Mouse (Mus musculus) embryonic facial prominence, embryonic 14.5 days (tissue): ENCODE results near the gene Abcb4. TPM values are rescaled to one million over a fixed set of nuclear protein-coding genes. Genes with fewer than 3 reads are reported as not detected.

Source experiments
- ATAC-seq: fragments of 200-750 bp; cut with Nextera tagmentation; 2 replicates; pipeline ENCODE4 v1.8.0; 2017; ENCODE audit warnings: low read depth, moderate number of reproducible peaks, moderate TSS enrichment
- DNase-seq: peaks from one replicate; pipeline ENCODE4 v3.0.0-alpha.2; 2015; ENCODE audit warnings: low spot score
- H3K27ac ChIP-seq: fragments of 300-500 bp; sonication (generic); replicated peaks from 2 replicates; pipeline ENCODE4 v1.5.1; 2014; ENCODE audit warnings: low read depth, mild to moderate bottlenecking, low read length, moderate library complexity
- H3K27me3 ChIP-seq: fragments of 300-500 bp; sonication (generic); replicated peaks from 2 replicates; pipeline ENCODE4 v1.6.1; 2014; ENCODE audit warnings: low read length; ENCODE audit not compliant: control insufficient read depth, insufficient read depth
- H3K36me3 ChIP-seq: fragments of 300-500 bp; sonication (generic); 2 replicates; pipeline ENCODE4 v1.6.1; 2014; ENCODE audit warnings: low read length, mixed read lengths; ENCODE audit not compliant: control insufficient read depth, insufficient read depth
- H3K4me1 ChIP-seq: fragments of 300-500 bp; sonication (generic); 2 replicates; pipeline ENCODE4 v1.6.1; 2014; ENCODE audit warnings: antibody characterized with exemption, low read length; ENCODE audit not compliant: control insufficient read depth, insufficient read depth
- H3K4me2 ChIP-seq: fragments of 300-500 bp; sonication (generic); 2 replicates; pipeline ENCODE4 v1.6.1; 2014; ENCODE audit warnings: low read depth, mild to moderate bottlenecking, low read length, moderate library complexity, mixed read lengths
- H3K4me3 ChIP-seq: fragments of 300-500 bp; sonication (generic); 2 replicates; pipeline ENCODE4 v1.5.1; 2014; ENCODE audit warnings: low read depth, mild to moderate bottlenecking, low read length
- H3K9ac ChIP-seq: fragments of 300-500 bp; sonication (generic); 2 replicates; pipeline ENCODE4 v1.6.1; 2014; ENCODE audit warnings: low read depth, mild to moderate bottlenecking, low read length, moderate library complexity, mixed read lengths
- H3K9me3 ChIP-seq: fragments of 300-500 bp; sonication (generic); 2 replicates; pipeline ENCODE4 v1.6.1; 2016; ENCODE audit warnings: low read length; ENCODE audit not compliant: control insufficient read depth
- WGBS: fragments of 180-500 bp; shearing (Covaris S2); extraction: QIAGEN DNeasy Blood & Tissue Kit; methylation state at CpG from one replicate; pipeline ENCODE4 v1.1.7; 2014; 5-methylcytosine and 5-hydroxymethylcytosine counted together
- polyA plus RNA-seq: library from polyadenylated mRNA; unstranded; fragments of >200 nt; fragmentation: Nextera tagmentation; extraction: Ambion mirVana; gene quantifications from 2 replicates; pipeline ENCODE4 v1.2.1, GENCODE M21; 2014

The Abcb4 gene
- polyA plus RNA-seq, 1 experiment from 2014 or later, result 0.47 TPM

DNA sequence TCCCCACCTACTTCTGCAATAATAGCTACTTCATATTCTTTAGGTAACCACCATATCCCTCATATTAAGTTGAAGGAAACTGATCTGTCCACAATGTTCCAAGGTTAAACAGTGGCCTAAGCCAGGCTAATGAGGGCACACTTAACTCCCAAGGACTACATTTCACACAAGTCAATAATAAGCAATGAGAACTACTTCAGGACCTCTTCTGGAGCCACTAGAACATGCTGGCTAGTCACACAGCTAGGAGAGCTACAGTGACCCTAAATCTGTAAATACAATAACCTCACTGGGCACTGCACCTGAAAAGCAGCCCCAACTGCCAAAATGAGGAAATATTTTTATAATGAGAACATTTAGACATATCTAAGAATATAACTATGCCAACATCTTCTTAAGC lies 81.2 kb downstream of the Abcb4 start:
- H3K9ac ChIP-seq, result no peak overlapping the region
- no peak for ATAC-seq

DNA sequence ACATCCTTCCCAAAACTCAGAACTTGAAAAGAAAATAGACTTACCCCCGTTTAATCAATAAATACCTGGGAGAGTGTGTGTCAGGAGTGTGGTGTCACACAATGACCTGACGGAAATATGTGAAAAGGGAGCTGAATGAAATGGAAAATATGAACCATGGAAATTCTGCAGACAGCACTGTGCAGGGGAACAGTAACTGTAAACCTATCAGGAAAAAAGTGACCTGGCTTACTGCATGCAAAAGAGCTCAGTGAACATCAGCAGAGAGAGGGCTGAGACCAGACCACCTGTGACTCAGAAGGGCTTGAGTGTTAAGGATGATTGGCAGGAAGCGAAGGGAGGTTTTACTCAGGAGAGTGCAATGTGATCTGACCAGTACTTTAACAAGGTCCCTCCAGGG lies 92.0 kb downstream of the Abcb4 start:
- no peak for DNase-seq
- Histone ChIP-seq H3K9me3 (no peaks in the 10 kb centered on the region), H3K27ac (no peak overlapping the region), H3K4me3 (no peak overlapping the region), H3K4me1 (no peaks in the 10 kb centered on the region), H3K4me2 (no peak overlapping the region), H3K9ac (no peak overlapping the region), H3K27me3 (no peaks in the 10 kb centered on the region), H3K36me3 (peaks cover 70% of the 10 kb centered on the region)
- no peak for ATAC-seq
- WGBS, result 80% methylated on average over 3 of the region's 3 CpGs

More for the DNA sequence above, 81.2 kb downstream of the Abcb4 start:
- Histone ChIP-seq H3K27me3 (no peaks in the 10 kb centered on the region), H3K36me3 (peaks cover 59% of the 10 kb centered on the region), H3K4me2 (no peak overlapping the region), H3K9me3 (no peaks in the 10 kb centered on the region), H3K4me3 (no peak overlapping the region), H3K4me1 (no peaks in the 10 kb centered on the region), H3K27ac (no peak overlapping the region)
- DNase-seq, result no peak

DNA sequence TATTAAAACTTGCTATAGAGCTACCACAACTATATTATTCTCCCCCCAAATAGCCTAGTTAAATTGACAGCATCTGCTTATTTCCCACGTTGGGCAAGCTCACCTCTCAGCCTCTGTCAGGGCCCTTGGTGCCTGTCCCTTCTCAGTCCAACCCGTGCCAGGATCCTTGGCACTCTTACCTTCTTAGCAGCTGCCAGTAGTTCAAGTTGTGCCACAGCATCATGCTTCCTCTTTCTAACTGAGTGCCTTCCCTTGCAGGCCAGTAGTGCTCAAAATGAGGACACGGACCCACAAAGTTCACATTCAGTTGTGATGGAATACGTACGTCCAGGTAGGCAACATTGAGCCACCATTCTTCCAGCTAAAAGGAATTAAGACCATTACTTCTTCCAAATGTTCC lies 94.4 kb downstream of the Abcb4 start:
- Histone ChIP-seq H3K27me3 (no peaks in the 10 kb centered on the region), H3K27ac (no peak overlapping the region), H3K36me3 (peaks cover 69% of the 10 kb centered on the region), H3K9ac (no peak overlapping the region), H3K4me1 (no peaks in the 10 kb centered on the region), H3K4me2 (no peak overlapping the region), H3K4me3 (no peak overlapping the region), H3K9me3 (no peaks in the 10 kb centered on the region)
- 95% methylated on average over 5 of the region's 5 CpGs for WGBS
- ATAC-seq, result no peak
- no peak for DNase-seq

DNA sequence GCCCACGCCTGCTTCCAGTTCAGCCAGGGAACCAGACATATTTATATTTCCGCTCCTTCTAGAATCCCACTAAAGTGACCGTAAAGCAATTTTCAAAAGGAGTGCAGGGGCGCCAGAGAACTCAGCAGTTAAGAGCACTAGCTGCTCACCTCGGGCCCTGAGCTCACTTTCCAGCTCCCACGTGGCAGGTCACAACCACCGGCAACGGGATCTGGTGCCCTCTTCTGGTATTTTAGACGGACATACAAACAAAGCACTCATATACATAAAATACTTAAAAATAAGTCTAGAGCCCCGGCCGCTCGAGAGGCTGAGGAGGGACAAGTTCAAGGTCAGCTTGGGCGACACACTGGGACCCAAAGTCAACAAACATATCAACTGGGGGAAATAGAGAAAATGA lies 97.0 kb downstream of the Abcb4 start:
- no peaks in the 10 kb centered on the region for H3K9me3 ChIP-seq
- 81% methylated on average over 13 of the region's 13 CpGs for WGBS
- peaks cover 68% of the 10 kb centered on the region for H3K36me3 ChIP-seq
- no peak overlapping the region for H3K4me3 ChIP-seq
- no peaks in the 10 kb centered on the region for H3K4me1 ChIP-seq
- ATAC-seq (no peak), DNase-seq (no peak)
- no peak overlapping the region for H3K9ac ChIP-seq
- H3K27ac ChIP-seq, result no peak overlapping the region
- no peak overlapping the region for H3K4me2 ChIP-seq
- no peaks in the 10 kb centered on the region for H3K27me3 ChIP-seq

DNA sequence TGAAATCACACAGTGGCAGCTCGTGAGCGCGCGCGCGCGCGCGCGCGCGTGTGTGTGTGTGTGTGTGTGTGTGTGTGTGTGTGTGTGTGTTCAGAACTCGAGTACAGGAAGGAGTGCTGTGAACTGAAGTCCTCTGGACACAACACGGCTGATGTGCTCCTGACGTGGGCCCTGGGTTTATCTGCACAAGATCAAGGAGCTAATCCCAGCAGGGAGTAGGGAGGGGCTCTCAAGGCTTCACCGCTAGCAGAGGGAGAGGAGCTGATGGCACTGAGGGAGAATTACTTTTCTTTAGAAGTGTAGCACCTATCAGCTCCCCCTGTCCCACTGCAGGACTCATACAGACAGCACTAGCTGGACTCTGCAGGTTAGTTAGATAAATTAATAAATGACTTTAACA lies 98.1 kb downstream of the Abcb4 start:
- no peak overlapping the region for H3K27ac ChIP-seq
- 84% methylated on average over 16 of the region's 16 CpGs for WGBS

DNA sequence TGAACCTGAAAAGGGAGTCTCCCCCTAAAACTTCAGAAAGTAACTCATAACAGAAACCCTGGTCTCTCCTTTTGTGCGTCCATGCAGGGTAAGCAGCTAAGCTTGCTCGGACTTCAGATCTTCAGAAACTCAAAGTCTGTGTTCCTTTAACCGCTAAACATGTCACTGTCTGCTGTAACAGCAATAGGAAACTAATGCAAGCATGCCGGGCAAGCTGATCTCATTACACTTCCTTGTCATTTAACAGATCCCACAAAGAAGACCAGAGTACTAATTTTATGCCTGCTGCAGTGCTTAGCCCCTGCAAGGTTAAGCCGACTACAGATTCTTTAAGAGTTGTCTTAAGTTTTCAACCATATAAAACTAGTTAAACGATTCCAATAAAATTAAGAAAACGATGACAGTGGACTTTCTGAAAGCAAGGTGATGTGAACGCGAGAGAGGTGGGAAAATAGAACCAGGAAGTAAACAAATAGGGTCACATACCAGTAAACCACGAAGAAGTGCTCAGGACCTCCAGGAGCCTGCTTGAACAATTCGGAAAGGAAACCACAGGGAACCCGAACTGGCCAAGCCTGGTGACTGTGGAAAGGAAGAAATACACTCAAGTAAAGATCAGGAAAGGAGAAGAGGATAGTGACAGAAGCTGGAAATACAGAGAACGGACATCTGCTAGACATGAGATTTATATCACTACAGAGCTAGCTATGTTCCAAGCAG lies 102.6 kb downstream of the Abcb4 start:
- no peaks in the 10 kb centered on the region for H3K9me3 ChIP-seq
- no peak for DNase-seq
- H3K4me1 ChIP-seq, result peaks cover 7% of the 10 kb centered on the region; the same call in 1 of the 2 replicates
- H3K27ac ChIP-seq, result peak overlapping the region; percentile 88
- H3K4me3 ChIP-seq, result peak overlapping the region; percentile 72
- H3K27me3 ChIP-seq, result no peaks in the 10 kb centered on the region
- peak overlapping the region; percentile 70 for H3K4me2 ChIP-seq
- peak overlapping the region; percentile 84 for H3K9ac ChIP-seq
- no peak for ATAC-seq
- H3K36me3 ChIP-seq, result peaks cover 24% of the 10 kb centered on the region
- WGBS, result 11% methylated on average over 13 of the region's 13 CpGs

More for the DNA sequence above, 98.1 kb downstream of the Abcb4 start:
- Histone ChIP-seq H3K4me3 (no peak overlapping the region), H3K27me3 (no peaks in the 10 kb centered on the region), H3K9me3 (no peaks in the 10 kb centered on the region), H3K36me3 (peaks cover 59% of the 10 kb centered on the region), H3K4me1 (peaks cover 7% of the 10 kb centered on the region; the same call in 1 of the 2 replicates), H3K9ac (no peak overlapping the region), H3K4me2 (no peak overlapping the region)
- DNase-seq (no peak), ATAC-seq (no peak)

DNA sequence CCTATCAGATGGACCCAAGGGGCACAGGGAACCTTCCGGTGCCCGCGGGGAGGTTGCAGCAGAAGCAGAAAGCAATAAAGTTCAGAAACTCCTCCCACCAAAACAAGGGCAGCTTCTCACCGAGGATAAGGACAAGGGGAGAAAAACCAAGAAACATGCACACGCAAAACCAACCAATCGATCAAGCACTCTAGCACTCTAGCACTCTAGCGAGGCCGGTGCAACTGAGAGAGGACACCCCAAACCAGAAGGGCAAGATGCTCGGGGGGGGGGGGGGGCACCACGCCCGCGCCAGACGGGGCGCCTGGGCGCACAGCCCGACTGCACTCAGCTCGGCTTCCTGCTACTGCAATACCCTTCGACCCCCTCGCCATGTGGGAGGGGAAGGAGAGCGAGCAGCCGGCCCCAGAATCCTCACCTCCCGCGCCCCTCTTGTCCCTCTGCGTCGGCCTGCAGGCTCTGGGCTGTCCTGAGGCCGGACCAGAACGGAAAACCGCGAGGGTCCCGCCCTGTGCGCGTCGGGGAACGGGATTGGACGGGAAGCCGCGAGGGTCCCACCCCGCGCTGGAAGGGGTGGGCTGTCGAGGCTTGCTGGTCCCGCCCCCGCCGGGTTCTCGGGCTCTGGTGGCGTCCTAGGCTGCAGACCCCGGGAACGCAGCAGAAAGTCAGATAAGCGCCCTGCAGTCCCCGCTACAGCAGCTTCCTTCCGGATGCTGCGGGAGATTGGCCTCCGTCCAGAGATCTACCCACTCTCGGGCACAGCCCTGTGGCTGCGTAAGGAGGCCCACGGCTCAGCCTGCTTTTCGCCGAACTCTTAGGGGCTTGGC lies 103.4 kb downstream of the Abcb4 start, which contains the start of gene Crot:
Gene Crot (minus strand): TSS at position 639 of the 827 bp plus-strand sequence.
- Histone ChIP-seq H3K4me3 (peak within 1 kb of the TSS; percentile 72), H3K9ac (peak within 1 kb of the TSS; percentile 84), H3K36me3 (peaks cover 16% of the 10 kb centered on the region), H3K9me3 (no peaks in the 10 kb centered on the region), H3K27ac (peak within 1 kb of the TSS; percentile 88), H3K27me3 (no peaks in the 10 kb centered on the region), H3K4me1 (peaks cover 7% of the 10 kb centered on the region; the same call in 1 of the 2 replicates), H3K4me2 (peak within 1 kb of the TSS; percentile 70)
- ATAC-seq (peak; percentile 100), DNase-seq (peak; percentile 97)
- under 1% methylated on average over 31 of the region's 57 CpGs for WGBS

DNA sequence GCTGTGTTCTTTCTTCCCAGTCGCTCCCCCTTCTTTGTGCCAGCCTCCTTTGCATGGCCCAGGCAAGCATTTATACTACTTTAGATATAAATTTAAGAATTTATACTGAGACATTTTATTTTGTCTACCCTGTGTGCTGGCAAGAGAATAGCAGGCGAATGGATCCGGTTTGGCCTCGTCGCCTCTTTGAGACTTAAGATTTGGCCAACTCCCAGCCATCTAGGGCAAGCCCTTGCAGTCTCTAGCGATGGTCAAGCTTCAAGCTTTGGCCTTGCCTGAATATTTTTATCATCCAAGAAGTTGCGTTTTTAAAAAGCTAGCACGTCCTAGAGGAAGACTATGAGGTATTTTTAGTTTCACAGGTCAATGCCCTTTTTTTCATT lies 104.0 kb downstream of the Abcb4 start:
- peak overlapping the region; percentile 70 for H3K4me2 ChIP-seq
- peak overlapping the region; percentile 72 for H3K4me3 ChIP-seq
- peak; percentile 5 for ATAC-seq
- no peak for DNase-seq
- peaks cover 7% of the 10 kb centered on the region; the same call in 1 of the 2 replicates for H3K4me1 ChIP-seq
- no peaks in the 10 kb centered on the region for H3K27me3 ChIP-seq
- no peaks in the 10 kb centered on the region for H3K9me3 ChIP-seq
- H3K27ac ChIP-seq, result peak overlapping the region; percentile 88
- H3K9ac ChIP-seq, result peak overlapping the region; percentile 84
- 6% methylated on average over 8 of the region's 8 CpGs for WGBS
- peaks cover 13% of the 10 kb centered on the region for H3K36me3 ChIP-seq
